Mouse (Mus musculus): ENCODE results near the gene Myo1d.
"Not testable (repeated sequence)": the region's sequence is repeated elsewhere in the genome, so short reads cannot be mapped to it uniquely, and the experiment has no call there.

Myo1d gene

DNA sequence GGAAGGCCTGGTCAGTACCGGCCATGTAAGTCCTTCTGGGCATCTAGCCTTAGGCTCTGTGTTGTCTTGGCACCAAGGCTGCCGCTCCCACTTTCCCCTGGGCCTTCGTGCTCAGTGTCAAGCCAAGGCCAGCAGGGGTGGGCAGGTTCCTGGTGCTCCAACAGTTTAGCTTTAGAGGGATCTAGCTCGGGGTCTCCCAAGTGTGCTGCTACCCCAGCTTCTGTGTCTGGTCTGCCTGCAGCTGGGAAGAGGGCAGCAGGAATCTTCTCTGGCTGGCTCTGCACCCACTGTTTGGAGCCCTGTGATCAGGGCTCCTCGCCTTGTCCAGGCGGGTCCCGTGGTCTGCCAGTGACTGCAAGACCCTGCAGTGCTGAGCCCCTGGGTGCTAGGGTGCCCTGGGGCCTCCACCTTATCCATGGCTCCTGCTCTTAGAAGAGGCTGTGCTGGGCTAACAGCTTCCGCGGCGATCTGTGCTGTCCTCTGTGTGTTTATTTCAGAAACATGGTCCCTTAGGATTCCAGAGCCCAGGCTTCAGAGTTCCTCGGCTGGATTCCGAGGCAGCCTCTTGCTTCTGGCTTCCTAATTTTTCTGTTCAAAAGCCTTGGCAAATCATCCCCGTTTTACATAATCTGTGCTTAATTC, 298.3 kb downstream of the Myo1d start:
- no peak for DNase-seq (ENCODE audit: low spot score)

- DNase-seq (ENCODE audit: low spot score), result no peak
These were observed 299.6 kb downstream of the Myo1d start for GRCm38 (mm10) chr11:80479906-80480866.

GRCm38 (mm10) chr11:80479425-80479824, 300.4 kb downstream of the Myo1d start:
- no peak for DNase-seq (ENCODE audit: low spot score)

DNA sequence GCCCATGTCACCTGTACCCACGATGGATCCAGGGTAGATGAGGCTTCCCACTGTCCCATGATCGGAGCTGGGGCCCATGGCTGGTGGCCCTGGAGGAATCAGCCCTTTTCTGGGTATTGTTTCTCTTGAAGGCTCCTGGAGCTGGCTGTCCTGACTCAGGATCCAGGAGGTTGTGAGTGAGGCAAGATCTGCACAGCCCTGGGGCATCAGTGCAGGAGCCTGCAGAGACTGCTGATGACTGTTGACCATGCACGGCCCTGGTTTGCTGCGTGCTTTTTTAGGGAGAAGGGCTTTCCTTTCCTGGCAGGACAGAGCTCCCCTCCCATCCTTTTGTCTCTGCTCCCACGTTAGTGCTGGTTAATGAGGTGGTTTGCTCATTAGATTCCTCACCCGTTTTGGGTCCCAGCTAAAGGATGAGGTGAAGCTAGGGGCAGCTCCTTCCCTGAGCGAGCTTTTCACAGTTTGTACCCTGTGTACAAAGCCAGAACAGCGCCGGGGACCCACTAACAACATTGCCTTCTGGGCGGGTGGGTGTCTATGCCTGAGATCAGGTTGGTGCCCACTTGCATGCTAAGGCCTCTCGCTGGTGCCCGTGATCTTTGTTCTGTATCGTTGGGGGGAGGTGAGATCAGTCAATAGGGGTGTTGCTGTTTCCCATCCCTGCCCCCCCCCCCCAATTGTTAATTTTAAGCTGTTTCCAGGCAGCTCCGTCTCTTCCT, 301.0 kb downstream of the Myo1d start:
- DNase-seq (ENCODE audit: low spot score), result no peak

GRCm38 (mm10) chr11:80477341-80478199, 302.3 kb downstream of the Myo1d start:
- DNase-seq (ENCODE audit: low spot score), result no peak

- peak; percentile 75 for DNase-seq (ENCODE audit: low spot score)
These were observed 303.3 kb downstream of the Myo1d start, which contains the start of gene Cdk5r1 for GRCm38 (mm10) chr11:80476222-80477189. Gene Cdk5r1 (plus strand): TSS chr11:80477023.

- no peak for DNase-seq (ENCODE audit: low spot score)
These were observed 304.3 kb downstream of the Myo1d start for GRCm38 (mm10) chr11:80475544-80475943.

DNA sequence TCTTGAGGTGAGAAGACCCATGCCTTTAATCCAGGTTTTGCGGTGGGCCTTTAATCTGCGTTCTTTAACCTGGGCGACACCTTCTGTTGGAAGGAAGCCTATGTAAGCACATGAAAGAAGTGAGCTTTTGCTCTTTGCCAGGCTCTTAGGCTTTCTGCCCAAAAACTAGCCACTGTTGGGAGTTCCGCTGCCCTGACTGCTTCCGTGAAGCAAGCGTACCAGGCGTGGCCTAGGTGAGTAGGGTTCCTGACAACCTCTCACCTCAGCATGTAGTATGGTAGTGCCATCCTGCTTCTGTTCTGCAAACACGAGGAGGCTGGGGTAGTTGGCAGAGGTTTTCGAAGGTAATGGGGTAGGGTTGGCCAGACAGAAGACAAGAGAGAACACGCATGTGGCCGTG, 305.0 kb downstream of the Myo1d start:
- no peak for DNase-seq (ENCODE audit: low spot score)

DNA sequence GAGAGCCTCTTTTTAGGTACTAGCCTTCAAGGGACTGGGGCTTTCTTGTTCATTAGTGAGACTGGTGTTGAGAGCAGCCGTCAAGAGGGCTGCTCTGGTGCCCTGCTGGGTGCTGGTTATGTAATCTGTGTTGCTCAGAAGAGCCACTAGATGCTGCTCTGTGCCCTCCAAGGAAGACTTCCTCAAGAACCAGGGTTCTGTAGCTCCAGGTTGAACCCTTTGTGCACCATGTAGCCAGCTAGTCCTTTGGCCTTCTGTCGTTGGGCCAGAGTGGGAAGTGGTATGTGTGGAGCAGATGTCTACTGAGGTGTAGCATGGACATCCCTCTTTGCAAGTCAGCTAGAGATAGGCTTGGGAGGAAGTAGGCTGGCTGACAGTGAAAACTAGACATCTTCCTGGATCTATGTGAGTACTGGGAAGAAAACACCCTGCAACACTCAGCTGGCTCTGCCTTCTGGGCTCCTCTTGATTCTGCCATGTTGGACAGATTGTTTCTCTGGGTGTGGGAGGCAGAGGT, 305.6 kb downstream of the Myo1d start:
- DNase-seq (ENCODE audit: low spot score), result no peak

DNA sequence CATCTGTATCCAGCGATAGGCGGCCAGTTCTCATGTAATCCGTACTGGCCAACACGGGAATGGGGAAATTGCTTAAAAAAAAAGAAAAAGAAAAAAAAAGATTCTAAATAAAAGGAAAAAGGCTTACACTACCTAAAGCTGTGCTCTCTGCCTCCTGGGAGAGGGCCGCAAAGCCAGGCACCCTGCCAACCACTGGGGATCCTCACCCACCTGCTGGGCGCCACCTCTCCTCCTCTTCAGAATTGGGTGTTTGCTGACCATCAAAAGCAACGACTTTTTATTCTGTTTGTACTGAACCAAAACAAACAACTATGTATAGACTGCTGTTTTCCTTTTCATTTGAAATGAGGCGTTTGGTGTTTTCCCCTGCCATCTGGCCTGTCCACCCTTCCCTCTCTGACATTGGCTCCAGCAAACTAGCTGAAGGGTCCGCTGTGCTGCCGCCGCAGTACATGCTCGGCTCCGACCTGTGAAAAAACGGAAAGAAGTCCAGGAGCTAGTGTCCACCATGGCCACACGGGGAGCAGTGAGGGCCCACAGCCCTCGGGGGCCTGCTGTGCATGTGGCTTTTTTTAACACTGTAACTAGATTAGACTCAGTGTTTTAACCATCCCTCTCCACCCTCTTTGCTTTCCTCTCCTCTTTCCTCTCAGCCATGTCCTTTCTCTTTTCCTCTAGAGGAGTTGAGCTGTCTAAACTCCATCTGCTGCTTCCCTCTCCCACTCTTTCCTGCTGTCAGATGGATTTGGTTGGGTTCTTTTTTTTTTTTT, 307.8 kb downstream of the Myo1d start:
- DNase-seq (ENCODE audit: low spot score), result no peak

GRCm38 (mm10) chr11:80463605-80464130, 316.2 kb downstream of the Myo1d start:
- DNase-seq (ENCODE audit: low spot score), result not testable (repeated sequence)

- no peak for DNase-seq (ENCODE audit: low spot score)
These were observed 326.6 kb downstream of the Myo1d start for GRCm38 (mm10) chr11:80453198-80453597.

- no peak for DNase-seq (ENCODE audit: low spot score)
These were observed 327.6 kb downstream of the Myo1d start for GRCm38 (mm10) chr11:80452242-80452641.

- no peak for DNase-seq (ENCODE audit: low spot score)
These were observed 330.0 kb downstream of the Myo1d start for GRCm38 (mm10) chr11:80449859-80450258.

- no peak for DNase-seq (ENCODE audit: low spot score)
These were observed 332.9 kb downstream of the Myo1d start for GRCm38 (mm10) chr11:80446916-80447315.

Measured in urinary bladder, postnatal 14 days (tissue).